Mouse (Mus musculus): ENCODE results near the gene Dsp. TPM values are rescaled to one million over a fixed set of nuclear protein-coding genes. Genes with fewer than 3 reads are reported as not detected.
A peak's percentile ranks its signal among the peaks of the same experiment; 100 is the strongest.

The Dsp gene
- total and polyA plus RNA-seq, 2 experiments from 2014 or later = 0.47 to 0.76 TPM

- Histone ChIP-seq H3K4me2 (ENCODE audit: low read depth) (no peak overlapping the region), H3K9ac (no peak overlapping the region), H3K36me3 (ENCODE audit: insufficient read depth) (no peaks in the 10 kb centered on the region), H3K27ac (ENCODE audit: low read depth, low read length) (no peak overlapping the region), H3K4me3 (ENCODE audit: low read depth, low read length) (no peak overlapping the region), H3K4me1 (ENCODE audit: insufficient read depth) (no peaks in the 10 kb centered on the region), H3K27me3 (ENCODE audit: insufficient read depth, low read length) (no peaks in the 10 kb centered on the region), H3K9me3 (ENCODE audit: low read length) (no peaks in the 10 kb centered on the region)
- 94% methylated on average over 3 of the region's 3 CpGs for WGBS
- DNase-seq (no peak), ATAC-seq (no peak)
- TF ChIP-seq CTCF (IDR thresholded peaks at IDR 0.05; ENCODE audit: low read depth) = no peak
Measured at GRCm38 (mm10) chr13:38128246-38128645, 22.8 kb upstream of the Dsp start.

- Histone ChIP-seq H3K27ac (ENCODE audit: low read depth, low read length) (no peak overlapping the region), H3K36me3 (ENCODE audit: insufficient read depth) (no peaks in the 10 kb centered on the region), H3K9me3 (ENCODE audit: low read length) (no peaks in the 10 kb centered on the region), H3K4me2 (ENCODE audit: low read depth) (no peak overlapping the region), H3K27me3 (ENCODE audit: insufficient read depth, low read length) (no peaks in the 10 kb centered on the region), H3K4me1 (ENCODE audit: insufficient read depth) (no peaks in the 10 kb centered on the region), H3K4me3 (ENCODE audit: low read depth, low read length) (no peak overlapping the region), H3K9ac (no peak overlapping the region)
- WGBS = 87% methylated on average over 2 of the region's 2 CpGs
- no peak for TF ChIP-seq CTCF (IDR thresholded peaks at IDR 0.05; ENCODE audit: low read depth)
- ATAC-seq (no peak), DNase-seq (no peak)
Measured at GRCm38 (mm10) chr13:38129492-38129891, 21.6 kb upstream of the Dsp start.

GRCm38 (mm10) chr13:38130116-38130515, 21.0 kb upstream of the Dsp start:
- WGBS = 88% methylated on average over 9 of the region's 9 CpGs
- Histone ChIP-seq H3K27ac (ENCODE audit: low read depth, low read length) (no peak overlapping the region), H3K4me2 (ENCODE audit: low read depth) (no peak overlapping the region), H3K9me3 (ENCODE audit: low read length) (no peaks in the 10 kb centered on the region), H3K9ac (no peak overlapping the region), H3K4me1 (ENCODE audit: insufficient read depth) (no peaks in the 10 kb centered on the region), H3K4me3 (ENCODE audit: low read depth, low read length) (no peak overlapping the region), H3K36me3 (ENCODE audit: insufficient read depth) (no peaks in the 10 kb centered on the region), H3K27me3 (ENCODE audit: insufficient read depth, low read length) (no peaks in the 10 kb centered on the region)
- TF ChIP-seq CTCF (IDR thresholded peaks at IDR 0.05; ENCODE audit: low read depth) = no peak
- ATAC-seq (no peak), DNase-seq (no peak)

GRCm38 (mm10) chr13:38133016-38133528, 18.0 kb upstream of the Dsp start:
- WGBS = 45% methylated on average over 7 of the region's 7 CpGs
- TF ChIP-seq CTCF (IDR thresholded peaks at IDR 0.05; ENCODE audit: low read depth) = no peak
- no peak for ATAC-seq
- no peaks in the 10 kb centered on the region for H3K27me3 ChIP-seq (ENCODE audit: insufficient read depth, low read length)
- no peak for DNase-seq
- no peak overlapping the region for H3K4me2 ChIP-seq (ENCODE audit: low read depth)
- H3K36me3 ChIP-seq (ENCODE audit: insufficient read depth) = no peaks in the 10 kb centered on the region
- H3K4me3 ChIP-seq (ENCODE audit: low read depth, low read length) = no peak overlapping the region
- H3K27ac ChIP-seq (ENCODE audit: low read depth, low read length) = no peak overlapping the region
- H3K9ac ChIP-seq = no peak overlapping the region
- H3K9me3 ChIP-seq (ENCODE audit: low read length) = no peaks in the 10 kb centered on the region
- H3K4me1 ChIP-seq (ENCODE audit: insufficient read depth) = no peaks in the 10 kb centered on the region

- 65% methylated on average over 1 of the region's 1 CpGs for WGBS
- no peak overlapping the region for H3K27ac ChIP-seq (ENCODE audit: low read depth, low read length)
- no peaks in the 10 kb centered on the region for H3K36me3 ChIP-seq (ENCODE audit: insufficient read depth)
- H3K4me3 ChIP-seq (ENCODE audit: low read depth, low read length) = no peak overlapping the region
- H3K27me3 ChIP-seq (ENCODE audit: insufficient read depth, low read length) = no peaks in the 10 kb centered on the region; the same call in 1 of the 2 replicates
- H3K9ac ChIP-seq = no peak overlapping the region
- ATAC-seq (no peak), DNase-seq (no peak)
- H3K4me1 ChIP-seq (ENCODE audit: insufficient read depth) = no peaks in the 10 kb centered on the region
- H3K9me3 ChIP-seq (ENCODE audit: low read length) = no peaks in the 10 kb centered on the region
- no peak overlapping the region for H3K4me2 ChIP-seq (ENCODE audit: low read depth)
- TF ChIP-seq CTCF (IDR thresholded peaks at IDR 0.05; ENCODE audit: low read depth) = no peak
Measured at GRCm38 (mm10) chr13:38140521-38140920, 10.6 kb upstream of the Dsp start.

GRCm38 (mm10) chr13:38144962-38145713, 6.0 kb upstream of the Dsp start:
- Histone ChIP-seq H3K9ac (no peak overlapping the region), H3K4me3 (ENCODE audit: low read depth, low read length) (no peak overlapping the region), H3K4me2 (ENCODE audit: low read depth) (peak overlapping the region; percentile 23), H3K9me3 (ENCODE audit: low read length) (no peaks in the 10 kb centered on the region), H3K4me1 (ENCODE audit: insufficient read depth) (no peaks in the 10 kb centered on the region), H3K27me3 (ENCODE audit: insufficient read depth, low read length) (peaks cover 11% of the 10 kb centered on the region), H3K36me3 (ENCODE audit: insufficient read depth) (no peaks in the 10 kb centered on the region), H3K27ac (ENCODE audit: low read depth, low read length) (no peak overlapping the region)
- DNase-seq (no peak), ATAC-seq (no peak)
- TF ChIP-seq CTCF (IDR thresholded peaks at IDR 0.05; ENCODE audit: low read depth) = no peak
- WGBS = 11% methylated on average over 20 of the region's 20 CpGs

GRCm38 (mm10) chr13:38148348-38148747, 2.7 kb upstream of the Dsp start:
- no peak for ATAC-seq
- peaks cover 33% of the 10 kb centered on the region for H3K27me3 ChIP-seq (ENCODE audit: insufficient read depth, low read length)

More at GRCm38 (mm10) chr13:38148348-38148747, 2.7 kb upstream of the Dsp start:
- Histone ChIP-seq H3K9ac (no peak overlapping the region), H3K27ac (ENCODE audit: low read depth, low read length) (no peak overlapping the region), H3K4me3 (ENCODE audit: low read depth, low read length) (no peak overlapping the region), H3K4me1 (ENCODE audit: insufficient read depth) (0 out of 2 replicates have a peak, but pooled peaks cover 4% of the 10 kb centered on the region), H3K36me3 (ENCODE audit: insufficient read depth) (no peaks in the 10 kb centered on the region), H3K9me3 (ENCODE audit: low read length) (no peaks in the 10 kb centered on the region), H3K4me2 (ENCODE audit: low read depth) (no peak overlapping the region)
- TF ChIP-seq CTCF (IDR thresholded peaks at IDR 0.05; ENCODE audit: low read depth) = no peak
- WGBS = 64% methylated on average over 3 of the region's 3 CpGs
- no peak for DNase-seq
